Mouse (Mus musculus) heart, postnatal 4 days (tissue): ENCODE measurements around the gene Cd300lg. TPM values are rescaled to one million over a fixed set of nuclear protein-coding genes. Genes with fewer than 3 reads are reported as not detected.

ENCODE experiments used
- DNase-seq: peaks from one replicate; pipeline ENCODE4 v3.0.0; 2021
- total RNA-seq, 2 experiments: library from RNA; stranded (reverse); gene quantifications; 2 replicates each; pipeline ENCODE4 v1.2.3; 2021

Cd300lg gene
- total RNA-seq, 2 experiments from 2014 or later, result 32.3 to 36.2 TPM

DNA sequence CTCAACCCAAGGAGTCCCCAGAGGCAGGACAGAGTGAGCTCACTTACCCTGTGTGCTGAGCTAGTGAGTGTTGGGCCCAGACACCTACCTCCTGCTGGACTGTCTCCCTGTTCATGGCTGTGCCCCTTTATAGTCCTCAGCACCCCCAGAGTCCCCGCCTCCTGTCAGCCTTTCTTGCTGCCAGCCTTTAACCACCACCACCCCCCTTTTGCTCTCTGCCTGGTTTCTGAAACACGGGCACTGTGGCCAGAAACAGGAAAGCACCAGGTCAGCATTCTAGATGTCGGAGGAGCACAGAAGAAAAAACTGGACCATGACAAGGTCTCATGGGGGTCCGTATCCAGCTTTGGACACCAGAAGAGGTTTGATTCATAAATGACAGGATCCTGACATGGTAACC, 59.9 kb downstream of the Cd300lg start, which contains the start of gene Ppy:
TSS of gene Ppy (minus strand) at position 101 of the 400 bp plus-strand sequence.
- DNase-seq, result no peak

- DNase-seq, result peak; percentile 81
Observed at GRCm38 (mm10) chr11:102102485-102103258, 61.4 kb downstream of the Cd300lg start.

Other genes starting within 250 kb of the Cd300lg start
- gene Meox1, start 147.1 kb upstream of the Cd300lg start, total RNA-seq, result 10 to 100 TPM; 17.3 to 19.1 TPM
- gene Sost, start 74.5 kb upstream of the Cd300lg start, total RNA-seq, result 1 to 10 TPM; 7.5 to 8.2 TPM
- gene Cfap97d1, start 57.2 kb upstream of the Cd300lg start, total RNA-seq, result not detected
- 100 to 1,000 TPM; 149 to 162 TPM for gene Dusp3, start 54.5 kb upstream of the Cd300lg start, total RNA-seq
- 1 to 10 TPM; 6.2 to 7.4 TPM for gene Mpp3, start 13.0 kb upstream of the Cd300lg start, total RNA-seq
- gene Mpp2, start 47.0 kb downstream of the Cd300lg start, total RNA-seq, result 1 to 10 TPM; 6.1 to 7.3 TPM
- gene Ppy, start 59.8 kb downstream of the Cd300lg start, total RNA-seq, result not detected
- gene Pyy, start 66.3 kb downstream of the Cd300lg start, total RNA-seq, result not detected
- not detected for gene Nags, start 104.0 kb downstream of the Cd300lg start, total RNA-seq
- gene Tmem101, start 114.9 kb downstream of the Cd300lg start, total RNA-seq, result 10 to 100 TPM; 15.0 to 15.4 TPM
- 10 to 100 TPM; 71.3 to 75.3 TPM for gene Lsm12, start 143.8 kb downstream of the Cd300lg start, total RNA-seq
- 10 to 100 TPM; 29.9 to 32.6 TPM for gene G6pc3, start 148.1 kb downstream of the Cd300lg start, total RNA-seq
- 10 to 100 TPM; 90.7 to 91.4 TPM for gene Hdac5, start 188.7 kb downstream of the Cd300lg start, total RNA-seq
- gene BC030867, start 207.4 kb downstream of the Cd300lg start, total RNA-seq, result 1 to 10 TPM; 5.3 TPM
- under 1 TPM; 0.33 to 0.41 TPM for gene Asb16, start 227.2 kb downstream of the Cd300lg start, total RNA-seq
- gene Tmub2, start 243.4 kb downstream of the Cd300lg start, total RNA-seq, result 10 to 100 TPM; 26.6 to 27.7 TPM